Mouse (Mus musculus) liver, embryonic 14.5 days (tissue): ENCODE measurements at regions not wholly inside any gene's neighbourhood (a gene's known extent, or its start where the extent isn't known, plus 50 kb on each side); places are given as distances from the start of the nearest gene placed in this dataset. TPM values are rescaled to one million over a fixed set of nuclear protein-coding genes. Genes with fewer than 3 reads are reported as not detected.

Source experiments
- ATAC-seq: fragments of 200-750 bp; cut with Nextera tagmentation; 2 replicates; pipeline ENCODE4 v1.8.0; 2017; ENCODE audit warnings: moderate number of reproducible peaks, mild to moderate bottlenecking, moderate library complexity; ENCODE audit not compliant: insufficient read depth
- DNase-seq, 3 experiments: peaks; one replicate each; pipeline ENCODE4 v3.0.0-alpha.2; 2012 to 2013; ENCODE audit warnings: low read depth in 3 of 3, low spot score in 3 of 3
- H3K27ac ChIP-seq: fragments of 300-500 bp; sonication (generic); 2 replicates; pipeline ENCODE4 v1.5.1; 2014; ENCODE audit warnings: moderate library complexity, mild to moderate bottlenecking, control low read depth, inconsistent platforms
- H3K27me3 ChIP-seq: fragments of 300-500 bp; sonication (generic); 2 replicates; pipeline ENCODE4 v1.6.1; 2014; ENCODE audit warnings: mild to moderate bottlenecking, low read length, moderate library complexity; ENCODE audit not compliant: control insufficient read depth, insufficient read depth
- H3K36me3 ChIP-seq: fragments of 300-500 bp; sonication (generic); replicated peaks from 2 replicates; pipeline ENCODE4 v1.6.1; 2014; ENCODE audit warnings: low read depth; ENCODE audit not compliant: control insufficient read depth, insufficient read depth
- H3K4me1 ChIP-seq, 2 experiments: fragments of 200-500 bp in 1 of 2; fragments of 300-500 bp in 1 of 2; sonication (generic) in 1 of 2; replicated peaks; 2 replicates each; pipeline ENCODE4 v1.6.1; 2012 to 2014; ENCODE audit warnings: antibody characterized with exemption in 1 of 2, inconsistent platforms in 1 of 2, low read length in 1 of 2; ENCODE audit not compliant: control insufficient read depth in 2 of 2, insufficient read depth in 2 of 2
- H3K4me2 ChIP-seq: fragments of 300-500 bp; sonication (generic); 2 replicates; pipeline ENCODE4 v1.6.1; 2014; ENCODE audit warnings: low read depth, mild to moderate bottlenecking, control low read depth, moderate library complexity
- H3K4me3 ChIP-seq, 2 experiments: fragments of 200-500 bp in 1 of 2; fragments of 300-500 bp in 1 of 2; sonication (generic) in 1 of 2; 2 replicates each; pipeline ENCODE4 v1.5.1; 2012 to 2014; ENCODE audit warnings: low read depth in 2 of 2, low read length in 2 of 2, mild to moderate bottlenecking in 2 of 2, control low read depth in 1 of 2, inconsistent platforms in 1 of 2, moderate library complexity in 1 of 2; ENCODE audit not compliant: insufficient read depth in 1 of 2
- H3K9ac ChIP-seq: fragments of 300-500 bp; sonication (generic); replicated peaks from 2 replicates; pipeline ENCODE4 v1.6.1; 2014; ENCODE audit warnings: mild to moderate bottlenecking, control low read depth, moderate library complexity
- H3K9me3 ChIP-seq: fragments of 300-500 bp; sonication (generic); 2 replicates; pipeline ENCODE4 v1.6.1; 2016; ENCODE audit warnings: low read length, mixed read lengths; ENCODE audit not compliant: control insufficient read depth
- CTCF ChIP-seq: IDR thresholded peaks from 2 replicates; pipeline ENCODE4 v1.5.1; 2016; ENCODE audit warnings: antibody characterized with exemption, low read depth, control low read depth
- EP300 ChIP-seq: IDR thresholded peaks from 2 replicates; pipeline ENCODE4 v1.6.1; 2016; ENCODE audit warnings: antibody characterized with exemption, low read depth
- WGBS: fragments of 180-500 bp; shearing (Covaris S2); extraction: QIAGEN DNeasy Blood & Tissue Kit; methylation state at CpG from one replicate; pipeline ENCODE4 v1.1.7; 2014; ENCODE audit not compliant: insufficient replicate concordance; 5-methylcytosine and 5-hydroxymethylcytosine counted together
- microRNA-seq: library from miRNA; unstranded; fragments of <30 nt; microRNA quantifications from one replicate; pipeline ENCODE4, GENCODE M21; 2016

- ATAC-seq = no peak
- no peak overlapping the region for H3K27ac ChIP-seq
- 47% methylated on average over 5 of the region's 5 CpGs for WGBS
Observed at GRCm38 (mm10) chr5:51039713-51040178, 527.8 kb downstream of the Ppargc1a start.

GRCm38 (mm10) chr5:51036450-51036990, 531.0 kb downstream of the Ppargc1a start:
- ATAC-seq (no peak), DNase-seq (no peak)
- Histone ChIP-seq H3K9ac (no peak overlapping the region), H3K9me3 (no peaks in the 10 kb centered on the region), H3K36me3 (no peaks in the 10 kb centered on the region), H3K4me2 (no peak overlapping the region), H3K27ac (no peak overlapping the region), H3K27me3 (no peaks in the 10 kb centered on the region), H3K4me3 (no peak overlapping the region), H3K4me1 (no peaks in the 10 kb centered on the region)
- TF ChIP-seq CTCF = no peak
- no peak for TF ChIP-seq EP300
- 47% methylated on average over 2 of the region's 2 CpGs for WGBS

More at GRCm38 (mm10) chr5:51039713-51040178, 527.8 kb downstream of the Ppargc1a start:
- H3K27me3 ChIP-seq = no peaks in the 10 kb centered on the region
- H3K4me1 ChIP-seq = no peaks in the 10 kb centered on the region
- H3K4me3 ChIP-seq = no peak overlapping the region
- no peaks in the 10 kb centered on the region for H3K9me3 ChIP-seq
- TF ChIP-seq EP300 (no peak), CTCF (peak; percentile 33; the same call in 1 of the 2 replicates)
- H3K9ac ChIP-seq = no peak overlapping the region
- no peak for DNase-seq
- H3K36me3 ChIP-seq = no peaks in the 10 kb centered on the region
- H3K4me2 ChIP-seq = no peak overlapping the region

GRCm38 (mm10) chr5:51028966-51029365, 538.6 kb downstream of the Ppargc1a start:
- ATAC-seq (no peak), DNase-seq (no peak)
- no peaks in the 10 kb centered on the region for H3K9me3 ChIP-seq
- H3K27me3 ChIP-seq = no peaks in the 10 kb centered on the region
- H3K9ac ChIP-seq = no peak overlapping the region
- no peak for TF ChIP-seq EP300
- no peak for TF ChIP-seq CTCF
- H3K27ac ChIP-seq = no peak overlapping the region
- no peak overlapping the region for H3K4me3 ChIP-seq
- no peaks in the 10 kb centered on the region for H3K4me1 ChIP-seq
- no peak overlapping the region for H3K4me2 ChIP-seq
- WGBS = 63% methylated on average over 4 of the region's 4 CpGs
- no peaks in the 10 kb centered on the region for H3K36me3 ChIP-seq

GRCm38 (mm10) chr5:50990822-50991537, 576.5 kb downstream of the Ppargc1a start:
- H3K4me2 ChIP-seq = no peak overlapping the region
- no peak for ATAC-seq
- H3K4me1 ChIP-seq = no peaks in the 10 kb centered on the region
- TF ChIP-seq CTCF = no peak
- no peak for TF ChIP-seq EP300
- no peaks in the 10 kb centered on the region for H3K27me3 ChIP-seq
- H3K9ac ChIP-seq = no peak overlapping the region
- no peak for DNase-seq
- no peaks in the 10 kb centered on the region for H3K9me3 ChIP-seq
- no peaks in the 10 kb centered on the region for H3K36me3 ChIP-seq
- H3K27ac ChIP-seq = no peak overlapping the region
- H3K4me3 ChIP-seq = no peak overlapping the region
- WGBS = 56% methylated on average over 2 of the region's 2 CpGs

Small RNA genes lying in the stretch of these regions (microRNA-seq; reads per million reads assigned to microRNA genes)
- gene Gm44377 = not detected
